Mouse (Mus musculus) brown adipose tissue, adult 24 weeks (tissue): ENCODE measurements around the gene Phex. TPM values are rescaled to one million over a fixed set of nuclear protein-coding genes. Genes with fewer than 3 reads are reported as not detected.

Experiments used
- H3K27ac ChIP-seq: fragments of 200-500 bp; replicated peaks from 2 replicates; pipeline ENCODE4 v1.5.1; 2012; ENCODE audit warnings: low read depth, mild to moderate bottlenecking, low read length
- H3K4me1 ChIP-seq: fragments of 200-500 bp; 2 replicates; pipeline ENCODE4 v1.6.1; 2012; ENCODE audit warnings: low read length, mixed read lengths; ENCODE audit not compliant: control insufficient read depth, insufficient read depth, insufficient read length
- H3K4me3 ChIP-seq: fragments of 200-500 bp; 2 replicates; pipeline ENCODE4 v1.5.1; 2012; ENCODE audit warnings: low read depth, mild to moderate bottlenecking, low read length, moderate library complexity; ENCODE audit not compliant: insufficient read depth
- polyA plus RNA-seq: library from polyadenylated mRNA; stranded (reverse); fragments of >200 nt; gene quantifications from 2 replicates; pipeline ENCODE4 v1.2.4, GENCODE M21; 2012; ENCODE audit not compliant: missing spikeins, insufficient read depth, insufficient read length

Gene Phex
- polyA plus RNA-seq, 1 experiment = not detected

DNA sequence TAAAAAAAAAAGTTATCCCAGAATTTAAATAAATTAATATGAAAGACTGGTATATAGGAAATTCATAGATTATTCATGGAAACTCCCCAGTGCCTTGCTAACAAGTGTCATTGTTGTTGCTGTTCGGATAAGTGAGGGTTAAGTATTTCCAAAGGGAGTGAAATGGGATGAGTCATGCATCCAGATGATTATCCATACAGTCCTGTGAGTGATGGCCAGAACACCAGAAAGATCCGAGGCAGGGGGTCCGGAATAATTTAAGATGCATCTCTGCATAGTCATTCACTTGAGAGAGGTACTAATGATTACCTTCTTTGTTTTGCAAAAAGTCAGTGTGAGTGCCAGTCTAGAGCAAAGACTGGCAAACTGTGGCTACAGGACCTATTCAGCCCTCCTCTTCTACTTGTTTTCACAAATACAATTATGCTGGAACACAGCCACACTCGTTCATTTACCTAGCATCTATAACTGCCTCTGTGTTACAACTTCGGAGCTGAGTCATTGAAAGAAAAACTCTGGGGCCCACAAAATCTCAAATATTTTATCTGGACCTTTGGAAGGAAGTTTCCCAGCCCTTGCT is 145.3 kb downstream of the Phex start:
- no peaks in the 10 kb centered on the region for H3K4me1 ChIP-seq
- no peak overlapping the region for H3K4me3 ChIP-seq
- no peak overlapping the region for H3K27ac ChIP-seq

DNA sequence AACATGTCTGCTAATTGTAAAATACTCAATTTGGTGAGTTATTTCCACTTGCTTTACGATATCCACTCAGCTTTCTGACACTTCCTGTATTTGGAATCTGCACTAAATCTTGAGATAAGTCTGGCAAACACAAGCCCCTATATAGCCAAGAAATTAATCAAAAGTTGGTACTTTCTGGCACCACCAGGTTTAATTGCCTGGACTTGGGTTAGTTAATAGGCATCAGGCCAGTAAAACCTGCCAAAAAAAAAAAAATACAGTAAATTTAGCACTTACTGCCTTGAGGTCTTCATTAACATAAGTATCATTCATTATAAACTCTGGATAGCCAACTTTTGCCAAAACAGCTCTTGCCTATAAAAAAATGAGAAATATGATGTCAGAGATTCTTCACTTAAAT is 147.0 kb downstream of the Phex start:
- no peak overlapping the region for H3K27ac ChIP-seq
- no peaks in the 10 kb centered on the region for H3K4me1 ChIP-seq
- H3K4me3 ChIP-seq = no peak overlapping the region

DNA sequence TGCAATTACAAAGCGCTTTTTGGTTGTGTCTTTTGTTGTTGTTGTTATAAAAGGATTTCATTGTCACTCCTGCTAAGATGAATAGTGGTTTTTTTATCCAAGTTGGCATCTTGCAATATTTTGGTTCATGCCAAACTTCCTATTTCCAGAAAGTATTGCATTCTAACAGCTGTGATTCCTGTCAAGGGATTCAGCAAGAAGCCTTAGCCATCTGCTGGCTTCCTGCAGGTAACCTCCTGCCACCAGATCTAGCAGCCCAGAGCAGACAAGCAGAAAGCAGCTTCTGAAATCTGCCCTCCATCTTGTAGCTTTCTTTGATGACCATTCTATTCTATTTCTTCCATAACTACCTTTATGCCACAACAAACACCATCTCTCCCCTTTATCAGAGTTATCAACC is 212.4 kb downstream of the Phex start:
- Histone ChIP-seq H3K27ac (no peak overlapping the region), H3K4me1 (no peaks in the 10 kb centered on the region), H3K4me3 (no peak overlapping the region)

DNA sequence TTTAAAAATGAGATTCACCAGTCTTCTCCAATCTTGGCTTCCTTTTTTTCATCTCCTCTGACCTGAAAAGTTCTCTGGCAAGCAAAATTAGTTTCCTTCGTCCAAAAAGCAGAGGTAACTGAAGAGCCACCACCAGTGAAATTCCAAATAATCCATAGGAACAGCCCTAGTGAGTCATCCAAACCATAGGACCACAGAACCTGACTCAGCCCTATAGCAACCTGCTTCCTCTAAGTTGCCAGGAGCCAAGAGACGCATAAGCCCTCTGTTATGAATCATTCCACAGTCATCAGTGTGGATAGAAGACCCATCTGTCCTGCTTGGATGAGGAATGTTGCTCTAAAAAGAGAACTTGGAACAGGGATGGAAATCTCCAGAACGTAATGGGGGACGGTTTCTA is 230.9 kb downstream of the Phex start:
- Histone ChIP-seq H3K4me1 (no peaks in the 10 kb centered on the region), H3K27ac (no peak overlapping the region), H3K4me3 (no peak overlapping the region)

GRCm38 (mm10) chrX:157180845-157181244 is 234.3 kb downstream of the Phex start:
- H3K4me3 ChIP-seq = no peak overlapping the region
- no peaks in the 10 kb centered on the region for H3K4me1 ChIP-seq
- no peak overlapping the region for H3K27ac ChIP-seq

GRCm38 (mm10) chrX:157164142-157164541 is 251.0 kb downstream of the Phex start:
- Histone ChIP-seq H3K4me3 (no peak overlapping the region), H3K4me1 (no peaks in the 10 kb centered on the region), H3K27ac (no peak overlapping the region)

DNA sequence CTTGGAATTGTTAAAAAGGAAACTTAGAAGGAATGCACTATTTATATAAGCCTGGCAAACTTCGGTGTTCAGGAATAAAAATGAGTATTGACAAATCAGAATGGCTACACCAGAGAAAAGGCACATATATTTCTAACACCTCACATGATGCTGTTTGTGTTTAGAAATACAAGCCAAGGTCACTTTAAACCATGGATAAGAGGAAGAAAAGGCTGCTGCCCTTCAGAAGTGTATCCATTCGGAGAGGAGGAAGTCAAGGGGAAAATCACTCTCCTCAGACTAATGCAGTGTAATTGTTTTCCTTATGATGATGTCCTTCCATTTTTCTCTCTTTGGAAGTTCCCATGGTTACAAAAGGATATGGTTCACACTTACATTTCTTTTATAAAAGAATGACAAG is 251.7 kb downstream of the Phex start:
- H3K4me3 ChIP-seq = no peak overlapping the region
- H3K27ac ChIP-seq = no peak overlapping the region
- no peaks in the 10 kb centered on the region for H3K4me1 ChIP-seq

GRCm38 (mm10) chrX:157144675-157145074 is 270.4 kb downstream of the Phex start:
- H3K4me3 ChIP-seq = no peak overlapping the region

DNA sequence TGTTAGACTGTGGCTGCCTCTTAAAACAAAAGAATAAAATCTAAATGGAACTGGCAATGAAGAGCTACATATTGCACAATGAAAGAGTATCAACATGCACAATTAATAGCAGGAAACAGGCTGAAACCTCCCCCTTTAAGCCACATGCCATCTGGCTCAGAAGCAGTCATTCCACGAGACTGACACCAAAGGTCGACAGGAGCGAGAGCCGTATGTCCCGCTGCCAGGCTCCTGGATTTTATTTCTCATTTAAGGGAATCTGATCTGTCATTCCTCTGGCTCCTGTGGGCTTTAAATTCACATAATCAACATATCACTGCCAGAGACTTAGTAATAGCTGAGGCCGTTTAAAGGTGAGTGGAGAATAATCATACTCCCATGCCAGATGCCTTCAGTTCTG is 275.5 kb downstream of the Phex start:
- Histone ChIP-seq H3K4me1 (no peaks in the 10 kb centered on the region), H3K27ac (no peak overlapping the region), H3K4me3 (no peak overlapping the region)

More at GRCm38 (mm10) chrX:157144675-157145074, 270.4 kb downstream of the Phex start:
- H3K4me1 ChIP-seq = no peaks in the 10 kb centered on the region
- no peak overlapping the region for H3K27ac ChIP-seq

Other genes with a start within 250 kb of the Phex start
- gene Sms, start 77.0 kb upstream of the Phex start, polyA plus RNA-seq = 6.7 and 10.8 TPM in 2 replicates
- gene Yy2, start 153.7 kb upstream of the Phex start, polyA plus RNA-seq = 0.71 and 1.5 TPM in 2 replicates
- 5.0 and 6.3 TPM in 2 replicates for gene Mbtps2, start 183.4 kb upstream of the Phex start, polyA plus RNA-seq